Mouse (Mus musculus) hindbrain, embryonic 14.5 days (tissue): ENCODE measurements around the gene Fam214b. TPM values are rescaled to one million over a fixed set of nuclear protein-coding genes. Genes with fewer than 3 reads are reported as not detected.
"Not testable (repeated sequence)": the region's sequence is repeated elsewhere in the genome, so short reads cannot be mapped to it uniquely, and the experiment has no call there.

Experiments
- ATAC-seq: fragments of 200-750 bp; cut with Nextera tagmentation; 2 replicates; pipeline ENCODE4 v1.8.0; 2017; ENCODE audit warnings: moderate number of reproducible peaks, mild to moderate bottlenecking, moderate TSS enrichment, moderate library complexity; ENCODE audit not compliant: low FRiP score
- DNase-seq: peaks from one replicate; pipeline ENCODE4 v3.0.0-alpha.2; 2015; ENCODE audit warnings: low spot score
- H3K27ac ChIP-seq: fragments of 300-500 bp; sonication (generic); 2 replicates; pipeline ENCODE4 v1.5.1; 2014; ENCODE audit warnings: mild to moderate bottlenecking, moderate library complexity
- H3K27me3 ChIP-seq: fragments of 300-500 bp; sonication (generic); 2 replicates; pipeline ENCODE4 v1.6.1; 2014; ENCODE audit warnings: mild to moderate bottlenecking, low read length, mixed read lengths; ENCODE audit not compliant: control insufficient read depth, insufficient read depth
- H3K36me3 ChIP-seq: fragments of 300-500 bp; sonication (generic); replicated peaks from 2 replicates; pipeline ENCODE4 v1.6.1; 2014; ENCODE audit not compliant: control insufficient read depth, insufficient read depth
- H3K4me1 ChIP-seq: fragments of 300-500 bp; sonication (generic); replicated peaks from 2 replicates; pipeline ENCODE4 v1.6.1; 2014; ENCODE audit warnings: antibody characterized with exemption, low read length, mixed read lengths; ENCODE audit not compliant: control insufficient read depth, insufficient read depth
- H3K4me2 ChIP-seq: fragments of 300-500 bp; sonication (generic); replicated peaks from 2 replicates; pipeline ENCODE4 v1.6.1; 2014; ENCODE audit warnings: mild to moderate bottlenecking, moderate library complexity
- H3K4me3 ChIP-seq: fragments of 300-500 bp; sonication (generic); replicated peaks from 2 replicates; pipeline ENCODE4 v1.5.1; 2014; ENCODE audit warnings: mild to moderate bottlenecking, low read length
- H3K9ac ChIP-seq: fragments of 300-500 bp; sonication (generic); 2 replicates; pipeline ENCODE4 v1.6.1; 2014
- H3K9me3 ChIP-seq: fragments of 300-500 bp; sonication (generic); 2 replicates; pipeline ENCODE4 v1.6.1; 2016; ENCODE audit warnings: low read length; ENCODE audit not compliant: control insufficient read depth
- WGBS: fragments of 180-500 bp; shearing (Covaris S2); extraction: QIAGEN DNeasy Blood & Tissue Kit; methylation state at CpG from one replicate; pipeline ENCODE4 v1.1.7; 2014; 5-methylcytosine and 5-hydroxymethylcytosine counted together
- polyA plus RNA-seq: library from polyadenylated mRNA; unstranded; fragments of >200 nt; fragmentation: Nextera tagmentation; extraction: Ambion mirVana; gene quantifications from 2 replicates; pipeline ENCODE4 v1.2.1, GENCODE M21; 2014

The Fam214b gene
- polyA plus RNA-seq, 1 experiment from 2014 or later: 22.6 TPM

GRCm38 (mm10) chr4:43001272-43001671, 44.7 kb downstream of the Fam214b start:
- H3K9ac ChIP-seq: no peak overlapping the region
- DNase-seq (no peak), ATAC-seq (no peak)
- 95% methylated on average over 2 of the region's 2 CpGs for WGBS
- no peaks in the 10 kb centered on the region for H3K27me3 ChIP-seq
- peak overlapping the region; percentile 90 for H3K27ac ChIP-seq
- H3K36me3 ChIP-seq: 0 out of 2 replicates have a peak, but pooled peaks cover 5% of the 10 kb centered on the region
- no peak overlapping the region for H3K4me2 ChIP-seq
- peaks cover 23% of the 10 kb centered on the region for H3K4me1 ChIP-seq
- no peak overlapping the region for H3K4me3 ChIP-seq
- no peaks in the 10 kb centered on the region for H3K9me3 ChIP-seq

GRCm38 (mm10) chr4:43000141-43000986, 45.7 kb downstream of the Fam214b start, which contains the start of gene Vcp:
Gene Vcp (minus strand): TSS chr4:43000507.
- peaks cover 23% of the 10 kb centered on the region for H3K4me1 ChIP-seq
- H3K9me3 ChIP-seq, H3K27me3 ChIP-seq: not testable (repeated sequence)
- peak within 1 kb of the TSS; percentile 91 for H3K9ac ChIP-seq
- H3K27ac ChIP-seq: peak within 1 kb of the TSS; percentile 96
- H3K4me2 ChIP-seq: peak within 1 kb of the TSS; percentile 79
- peaks cover 13% of the 10 kb centered on the region for H3K36me3 ChIP-seq
- under 1% methylated on average over 43 of the region's 56 CpGs for WGBS
- H3K4me3 ChIP-seq: peak within 1 kb of the TSS; percentile 87
- ATAC-seq: peak; percentile 99
- peak; percentile 98 for DNase-seq

- whole genome bisulfite sequencing: under 1% methylated on average over 46 of the region's 51 CpGs
- Histone ChIP-seq H3K9me3 (no peaks in the 10 kb centered on the region), H3K4me1 (peaks cover 23% of the 10 kb centered on the region)
These were observed 46.4 kb downstream of the Fam214b start for GRCm38 (mm10) chr4:42999451-43000140.

GRCm38 (mm10) chr4:42998022-42998421, 48.0 kb downstream of the Fam214b start:
- Histone ChIP-seq H3K27me3 (no peaks in the 10 kb centered on the region), H3K27ac (no peak overlapping the region), H3K36me3 (peaks cover 32% of the 10 kb centered on the region), H3K4me3 (peak overlapping the region; percentile 87), H3K9me3 (no peaks in the 10 kb centered on the region), H3K4me2 (peak overlapping the region; percentile 79), H3K9ac (peak overlapping the region; percentile 91; the same call in 1 of the 2 replicates), H3K4me1 (peaks cover 23% of the 10 kb centered on the region)
- WGBS: 59% methylated on average over 2 of the region's 2 CpGs
- DNase-seq (no peak), ATAC-seq (no peak)

More at GRCm38 (mm10) chr4:42999451-43000140, 46.4 kb downstream of the Fam214b start:
- H3K4me2 ChIP-seq: peak overlapping the region; percentile 79
- peak; percentile 73 for ATAC-seq
- H3K27me3 ChIP-seq: no peaks in the 10 kb centered on the region
- peak overlapping the region; percentile 96 for H3K27ac ChIP-seq
- H3K4me3 ChIP-seq: peak overlapping the region; percentile 87
- H3K9ac ChIP-seq: peak overlapping the region; percentile 91
- peak; percentile 52 for DNase-seq
- H3K36me3 ChIP-seq: peaks cover 16% of the 10 kb centered on the region

- ATAC-seq: no peak
- H3K9me3 ChIP-seq: no peaks in the 10 kb centered on the region
These were observed 57.7 kb downstream of the Fam214b start for GRCm38 (mm10) chr4:42988296-42988695.

More at GRCm38 (mm10) chr4:42988296-42988695, 57.7 kb downstream of the Fam214b start:
- Histone ChIP-seq H3K27ac (no peak overlapping the region), H3K4me1 (no peaks in the 10 kb centered on the region), H3K9ac (no peak overlapping the region), H3K4me3 (no peak overlapping the region), H3K4me2 (no peak overlapping the region), H3K36me3 (peaks cover 99% of the 10 kb centered on the region), H3K27me3 (no peaks in the 10 kb centered on the region)
- 87% methylated on average over 1 of the region's 1 CpGs for WGBS
- no peak for DNase-seq

Other genes starting within 250 kb of the Fam214b start
- 0.10 and 0.12 TPM in 2 replicates for gene Fam205a1, start 192.3 kb downstream of the Fam214b start, polyA plus RNA-seq
- 0.62 and 0.73 TPM in 2 replicates for gene Gm12394, start 189.4 kb downstream of the Fam214b start, polyA plus RNA-seq
- gene Fam205c, start 172.0 kb downstream of the Fam214b start, polyA plus RNA-seq: 1.5 and 2.4 TPM in 2 replicates
- gene Phf24, start 129.6 kb downstream of the Fam214b start, polyA plus RNA-seq: 43.5 and 47.8 TPM in 2 replicates
- 38.5 and 42.0 TPM in 2 replicates for gene Dnajb5, start 96.4 kb downstream of the Fam214b start, polyA plus RNA-seq
- 0.63 and 0.71 TPM in 2 replicates for gene 1700022I11Rik, start 76.6 kb downstream of the Fam214b start, polyA plus RNA-seq
- 470 and 518 TPM in 2 replicates for gene Vcp, start 45.7 kb downstream of the Fam214b start, polyA plus RNA-seq
- gene Fancg, start 35.7 kb downstream of the Fam214b start, polyA plus RNA-seq: 15.6 and 20.1 TPM in 2 replicates
- gene Pigo, start 20.4 kb downstream of the Fam214b start, polyA plus RNA-seq: 24.2 and 27.1 TPM in 2 replicates
- 215 and 231 TPM in 2 replicates for gene Stoml2, start 14.5 kb downstream of the Fam214b start, polyA plus RNA-seq
- gene Unc13b, start 12.7 kb upstream of the Fam214b start, polyA plus RNA-seq: 18.9 and 19.5 TPM in 2 replicates
- gene Atp8b5, start 220.9 kb upstream of the Fam214b start, polyA plus RNA-seq: 0.27 and 0.60 TPM in 2 replicates